Mouse (Mus musculus) megakaryocyte progenitor cell, adult 5-6 weeks (primary cell): Measurements from ENCODE around the gene Klf6. TPM values are rescaled to one million over a fixed set of nuclear protein-coding genes. Genes with fewer than 3 reads are reported as not detected.

ENCODE experiments used
- ATAC-seq: replicated peaks from 2 replicates; pipeline ENCODE4 v1.8.0; 2016; ENCODE audit warnings: mild to moderate bottlenecking, moderate TSS enrichment, inconsistent platforms; ENCODE audit not compliant: poor library complexity
- total RNA-seq, 2 experiments: library from RNA; stranded (forward) in 1 of 2; stranded (reverse) in 1 of 2; fragments of 157-497, 149-512 nt in 1 of 2; fragments of 200-1000 nt in 1 of 2; gene quantifications; 2 replicates each; pipeline versions ENCODE4 v1.2.3 to v1.2.4; 2015 to 2017

Gene Klf6
- total RNA-seq, 2 experiments from 2014 or later, result 30.6 to 62.3 TPM

GRCm38 (mm10) chr13:5862626-5863407, 1.5 kb downstream of the Klf6 start:
- no peak for ATAC-seq

GRCm38 (mm10) chr13:5863408-5863891, 2.2 kb downstream of the Klf6 start:
- ATAC-seq, result peak; percentile 4; the same call in 1 of the 2 replicates

GRCm38 (mm10) chr13:5864265-5865097, 3.2 kb downstream of the Klf6 start:
- ATAC-seq, result peak; percentile 27

GRCm38 (mm10) chr13:5865098-5865415, 3.8 kb downstream of the Klf6 start:
- ATAC-seq, result no peak

- ATAC-seq, result no peak
These were observed 4.8 kb downstream of the Klf6 start for GRCm38 (mm10) chr13:5866091-5866490.

GRCm38 (mm10) chr13:5866532-5866931, 5.2 kb downstream of the Klf6 start:
- no peak for ATAC-seq

- no peak for ATAC-seq
These were observed 7.1 kb downstream of the Klf6 start for GRCm38 (mm10) chr13:5868376-5868775.

GRCm38 (mm10) chr13:5869433-5869832, 8.2 kb downstream of the Klf6 start:
- no peak for ATAC-seq

- no peak for ATAC-seq
These were observed 8.6 kb downstream of the Klf6 start for GRCm38 (mm10) chr13:5869842-5870241.

GRCm38 (mm10) chr13:5870382-5871272, 9.3 kb downstream of the Klf6 start:
- peak; percentile 59 for ATAC-seq

- ATAC-seq, result no peak
These were observed 10.1 kb downstream of the Klf6 start for GRCm38 (mm10) chr13:5871414-5871813.

GRCm38 (mm10) chr13:5873681-5874080, 12.4 kb downstream of the Klf6 start:
- ATAC-seq, result peak; percentile 63

GRCm38 (mm10) chr13:5875478-5875877, 14.2 kb downstream of the Klf6 start:
- peak; percentile 81 for ATAC-seq

- ATAC-seq, result no peak
These were observed 17.5 kb downstream of the Klf6 start for GRCm38 (mm10) chr13:5878748-5879147.

- no peak for ATAC-seq
These were observed 25.5 kb downstream of the Klf6 start for GRCm38 (mm10) chr13:5886810-5887209.

- peak; percentile 91 for ATAC-seq
These were observed 26.9 kb downstream of the Klf6 start for GRCm38 (mm10) chr13:5888164-5888563.

GRCm38 (mm10) chr13:5888731-5889130, 27.4 kb downstream of the Klf6 start:
- ATAC-seq, result peak; percentile 72

GRCm38 (mm10) chr13:5890035-5890434, 28.8 kb downstream of the Klf6 start:
- no peak for ATAC-seq

GRCm38 (mm10) chr13:5892684-5893447, 31.6 kb downstream of the Klf6 start:
- no peak for ATAC-seq

GRCm38 (mm10) chr13:5894910-5895309, 33.6 kb downstream of the Klf6 start:
- ATAC-seq, result no peak
